13 mouse cellular contexts compared by ENCODE assay signal in the genomic region with DNA sequence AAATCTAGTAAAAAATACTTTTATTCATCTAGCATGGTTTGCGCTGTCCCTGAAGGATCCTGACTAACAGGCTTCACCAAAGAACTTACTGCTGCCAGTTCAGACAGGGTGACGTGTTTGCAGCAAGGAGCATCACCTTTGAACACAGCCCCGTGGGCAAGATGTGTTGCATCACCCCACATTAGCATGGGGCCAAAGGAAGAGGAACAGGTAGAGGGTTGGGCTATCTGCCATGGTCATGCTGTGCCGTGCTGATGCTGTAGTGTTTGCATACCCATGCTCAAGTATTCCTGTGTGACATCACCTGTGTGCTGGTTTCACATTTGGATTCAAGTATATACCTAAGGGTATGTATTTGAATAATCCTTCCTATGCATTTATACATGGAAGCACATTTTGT.
"Had no signal": no experiment of that assay in that cellular context is flagged by ENCODE, and none has a peak within 500 bp of the region (broad histone marks: within the 10 kb centered on the region; RNA-seq: fewer than 3 reads in every experiment).

No protein-coding gene starts in this region.

- H3K36me3 ChIP-seq: limb, embryonic 12.5 days; liver, embryonic 13.5 days; midbrain, embryonic 15.5 days; neural tube, embryonic 12.5 days had no signal

- H3K4me1 ChIP-seq: liver, embryonic 13.5 days; midbrain, embryonic 15.5 days; neural tube, embryonic 12.5 days had no signal

- H3K27ac ChIP-seq: hindbrain, postnatal 0 days; limb, embryonic 12.5 days; liver, embryonic 13.5 days; midbrain, embryonic 15.5 days; neural tube, embryonic 12.5 days; stomach, postnatal 0 days had no signal

- H3K27me3 ChIP-seq: limb, embryonic 12.5 days; liver, embryonic 13.5 days; midbrain, embryonic 15.5 days; neural tube, embryonic 12.5 days had no signal

- H3K4me2 ChIP-seq: limb, embryonic 12.5 days; liver, embryonic 13.5 days; midbrain, embryonic 11.5 days; midbrain, embryonic 15.5 days; neural tube, embryonic 12.5 days had no signal

- H3K9ac ChIP-seq: limb, embryonic 12.5 days; liver, embryonic 13.5 days; midbrain, embryonic 15.5 days; neural tube, embryonic 12.5 days had no signal

- H3K9me3 ChIP-seq: limb, embryonic 12.5 days; liver, embryonic 13.5 days; midbrain, embryonic 15.5 days; neural tube, embryonic 12.5 days had no signal

- ATAC-seq: hindbrain, postnatal 0 days; midbrain, embryonic 15.5 days had no signal

- DNase-seq: kidney, postnatal 36 days; layer of hippocampus, adult 9-11 months; layer of hippocampus, postnatal 36 days; liver, embryonic 13.5 days; lung, adult 2 months; lung, postnatal 10 days; thymus, postnatal 4 days had no signal

- H3K4me3 ChIP-seq: limb, embryonic 12.5 days; liver, embryonic 13.5 days; midbrain, embryonic 15.5 days; neural tube, embryonic 12.5 days had no signal
